Mouse (Mus musculus) hindbrain, embryonic 10.5 days (tissue): ENCODE results near the gene 1700003E16Rik. TPM values are rescaled to one million over a fixed set of nuclear protein-coding genes. Genes with fewer than 3 reads are reported as not detected.
"Not testable (repeated sequence)": the region's sequence is repeated elsewhere in the genome, so short reads cannot be mapped to it uniquely, and the experiment has no call there.

Source experiments
- DNase-seq: peaks from one replicate; pipeline ENCODE4 v3.0.0-alpha.2; 2017; ENCODE audit warnings: low spot score
- H3K27ac ChIP-seq: fragments of 300-500 bp; sonication (generic); 2 replicates; pipeline ENCODE4 v1.5.1; 2016; ENCODE audit warnings: mild to moderate bottlenecking, moderate library complexity
- H3K27me3 ChIP-seq: fragments of 300-500 bp; sonication (generic); 2 replicates; pipeline ENCODE4 v1.6.1; 2016; ENCODE audit warnings: mild to moderate bottlenecking; ENCODE audit not compliant: poor library complexity, insufficient read depth, severe bottlenecking
- H3K36me3 ChIP-seq: fragments of 300-500 bp; sonication (generic); 2 replicates; pipeline ENCODE4 v1.6.1; 2016; ENCODE audit warnings: mild to moderate bottlenecking, moderate library complexity
- H3K4me1 ChIP-seq: fragments of 300-500 bp; sonication (generic); replicated peaks from 2 replicates; pipeline ENCODE4 v1.6.1; 2016; ENCODE audit warnings: mild to moderate bottlenecking
- H3K4me3 ChIP-seq: fragments of 300-500 bp; sonication (generic); 2 replicates; pipeline ENCODE4 v1.5.1; 2016; ENCODE audit warnings: mild to moderate bottlenecking, moderate library complexity
- H3K9me3 ChIP-seq: fragments of 300-500 bp; sonication (generic); 2 replicates; pipeline ENCODE4 v1.6.1; 2016; ENCODE audit warnings: mild to moderate bottlenecking, moderate library complexity
- WGBS: fragments of 180-500 bp; shearing (Covaris S2); methylation state at CpG from one replicate; pipeline ENCODE4 v1.1.7; 2016; 5-methylcytosine and 5-hydroxymethylcytosine counted together
- polyA plus RNA-seq: library from polyadenylated mRNA; unstranded; fragments of >200 nt; fragmentation: Nextera tagmentation; extraction: Ambion mirVana; gene quantifications from 2 replicates; pipeline ENCODE4 v1.2.1, GENCODE M21; 2016

Gene 1700003E16Rik
- polyA plus RNA-seq, 1 experiment from 2014 or later, result 6.0 TPM

- WGBS, result 54% methylated on average over 7 of the region's 7 CpGs
- DNase-seq, result no peak
- H3K27ac ChIP-seq, result peak overlapping the region; percentile 36
- peaks cover 59% of the 10 kb centered on the region for H3K36me3 ChIP-seq
- peaks cover 43% of the 10 kb centered on the region for H3K4me1 ChIP-seq
- no peak overlapping the region for H3K4me3 ChIP-seq
- no peaks in the 10 kb centered on the region for H3K9me3 ChIP-seq
- peaks cover 2% of the 10 kb centered on the region; the same call in 1 of the 2 replicates for H3K27me3 ChIP-seq
Observed at GRCm38 (mm10) chr6:83147280-83147679, 8.9 kb upstream of the 1700003E16Rik start.

GRCm38 (mm10) chr6:83151721-83152120 is 4.5 kb upstream of the 1700003E16Rik start:
- Histone ChIP-seq H3K36me3 (peaks cover 74% of the 10 kb centered on the region), H3K9me3 (no peaks in the 10 kb centered on the region), H3K27ac (peak overlapping the region; percentile 26), H3K4me1 (peaks cover 54% of the 10 kb centered on the region), H3K27me3 (peaks cover 13% of the 10 kb centered on the region; the same call in 1 of the 2 replicates), H3K4me3 (peak overlapping the region; percentile 21)
- 22% methylated on average over 8 of the region's 8 CpGs for WGBS
- no peak for DNase-seq

- WGBS, result 84% methylated on average over 12 of the region's 12 CpGs
- peaks cover 13% of the 10 kb centered on the region; the same call in 1 of the 2 replicates for H3K27me3 ChIP-seq
- peaks cover 52% of the 10 kb centered on the region for H3K4me1 ChIP-seq
- H3K4me3 ChIP-seq, result no peak overlapping the region
- no peaks in the 10 kb centered on the region for H3K9me3 ChIP-seq
- no peak overlapping the region for H3K27ac ChIP-seq
- H3K36me3 ChIP-seq, result peaks cover 61% of the 10 kb centered on the region
- DNase-seq, result no peak
Observed at GRCm38 (mm10) chr6:83153038-83153437, 3.2 kb upstream of the 1700003E16Rik start.

GRCm38 (mm10) chr6:83153485-83153884 is 2.7 kb upstream of the 1700003E16Rik start:
- peaks cover 13% of the 10 kb centered on the region; the same call in 1 of the 2 replicates for H3K27me3 ChIP-seq
- no peak overlapping the region for H3K4me3 ChIP-seq
- no peak for DNase-seq
- H3K9me3 ChIP-seq, result no peaks in the 10 kb centered on the region
- peaks cover 52% of the 10 kb centered on the region for H3K4me1 ChIP-seq
- H3K27ac ChIP-seq, result no peak overlapping the region
- H3K36me3 ChIP-seq, result peaks cover 57% of the 10 kb centered on the region
- WGBS, result 73% methylated on average over 5 of the region's 5 CpGs

GRCm38 (mm10) chr6:83155552-83156238 is 509 bp upstream of the 1700003E16Rik start:
- no peak for DNase-seq
- Histone ChIP-seq H3K9me3 (no peaks in the 10 kb centered on the region), H3K27ac (peak overlapping the region; percentile 85), H3K36me3 (peaks cover 35% of the 10 kb centered on the region), H3K4me1 (peaks cover 48% of the 10 kb centered on the region), H3K27me3 (peaks cover 24% of the 10 kb centered on the region), H3K4me3 (peak overlapping the region; percentile 66)
- 9% methylated on average over 23 of the region's 23 CpGs for WGBS

GRCm38 (mm10) chr6:83159456-83159855 is 3.3 kb downstream of the 1700003E16Rik start:
- H3K4me1 ChIP-seq, result peaks cover 48% of the 10 kb centered on the region
- H3K9me3 ChIP-seq, H3K27ac ChIP-seq, H3K36me3 ChIP-seq, H3K4me3 ChIP-seq: not testable (repeated sequence)
- H3K27me3 ChIP-seq, result peaks cover 44% of the 10 kb centered on the region
- 35% methylated on average over 3 of the region's 3 CpGs for WGBS
- peak; percentile 41 for DNase-seq

GRCm38 (mm10) chr6:83161442-83161841 is 5.2 kb downstream of the 1700003E16Rik start:
- peaks cover 40% of the 10 kb centered on the region for H3K4me1 ChIP-seq
- WGBS, result 7% methylated on average over 19 of the region's 19 CpGs
- no peaks in the 10 kb centered on the region for H3K36me3 ChIP-seq
- H3K4me3 ChIP-seq, result peak overlapping the region; percentile 46
- H3K27me3 ChIP-seq, result peaks cover 34% of the 10 kb centered on the region
- H3K9me3 ChIP-seq, result no peaks in the 10 kb centered on the region
- no peak for DNase-seq
- peak overlapping the region; percentile 14; the same call in 1 of the 2 replicates for H3K27ac ChIP-seq

GRCm38 (mm10) chr6:83161921-83162641 is 5.9 kb downstream of the 1700003E16Rik start:
- Histone ChIP-seq H3K4me3 (peak overlapping the region; percentile 46), H3K4me1 (peaks cover 40% of the 10 kb centered on the region), H3K36me3 (no peaks in the 10 kb centered on the region), H3K9me3 (no peaks in the 10 kb centered on the region), H3K27ac (peak overlapping the region; percentile 14), H3K27me3 (peaks cover 34% of the 10 kb centered on the region)
- peak; percentile 54 for DNase-seq
- 1% methylated on average over 49 of the region's 49 CpGs for WGBS

- peak; percentile 73 for DNase-seq
- no peak overlapping the region for H3K27ac ChIP-seq
- H3K4me1 ChIP-seq, result peaks cover 43% of the 10 kb centered on the region
- no peaks in the 10 kb centered on the region for H3K36me3 ChIP-seq
- H3K4me3 ChIP-seq, result peak overlapping the region; percentile 46
- under 1% methylated on average over 8 of the region's 8 CpGs for WGBS
- peaks cover 34% of the 10 kb centered on the region for H3K27me3 ChIP-seq
- no peaks in the 10 kb centered on the region for H3K9me3 ChIP-seq
Observed at GRCm38 (mm10) chr6:83162701-83163100, 6.5 kb downstream of the 1700003E16Rik start.

GRCm38 (mm10) chr6:83165026-83165606 is 8.9 kb downstream of the 1700003E16Rik start:
- H3K27ac ChIP-seq, result peak overlapping the region; percentile 98
- peaks cover 43% of the 10 kb centered on the region for H3K4me1 ChIP-seq
- 9% methylated on average over 6 of the region's 6 CpGs for WGBS
- no peak for DNase-seq
- peaks cover 29% of the 10 kb centered on the region for H3K27me3 ChIP-seq
- no peaks in the 10 kb centered on the region for H3K36me3 ChIP-seq
- no peaks in the 10 kb centered on the region for H3K9me3 ChIP-seq
- H3K4me3 ChIP-seq, result peak overlapping the region; percentile 94

GRCm38 (mm10) chr6:83165607-83166242 is 9.5 kb downstream of the 1700003E16Rik start, which contains the start of gene Dctn1:
TSS of gene Dctn1 (plus strand) at chr6:83165920.
- WGBS, result under 1% methylated on average over 58 of the region's 58 CpGs
- peaks cover 23% of the 10 kb centered on the region for H3K27me3 ChIP-seq
- peak within 1 kb of the TSS; percentile 98 for H3K27ac ChIP-seq
- H3K4me1 ChIP-seq, result peaks cover 43% of the 10 kb centered on the region
- H3K36me3 ChIP-seq, result no peaks in the 10 kb centered on the region
- peak; percentile 94 for DNase-seq
- no peaks in the 10 kb centered on the region for H3K9me3 ChIP-seq
- peak within 1 kb of the TSS; percentile 94 for H3K4me3 ChIP-seq

GRCm38 (mm10) chr6:83166243-83166630 is 10.0 kb downstream of the 1700003E16Rik start:
- Histone ChIP-seq H3K27ac (peak overlapping the region; percentile 98), H3K4me3 (peak overlapping the region; percentile 94), H3K9me3 (no peaks in the 10 kb centered on the region), H3K36me3 (no peaks in the 10 kb centered on the region), H3K4me1 (peaks cover 38% of the 10 kb centered on the region), H3K27me3 (peaks cover 18% of the 10 kb centered on the region)
- WGBS, result 1% methylated on average over 12 of the region's 12 CpGs
- no peak for DNase-seq
